Mouse (Mus musculus) erythroblast, embryonic 14.5 days (primary cell): ENCODE results near the gene Hjurp.

ENCODE experiments used
- GATA1 ChIP-seq: IDR thresholded peaks from 2 replicates; pipeline ENCODE4 v1.6.1; 2012; ENCODE audit warnings: low read length, inconsistent platforms, mixed read lengths
- TAL1 ChIP-seq: IDR thresholded peaks from 3 replicates; pipeline ENCODE4 v1.6.1; 2012; ENCODE audit warnings: low read length, inconsistent platforms, mixed read lengths

- TF ChIP-seq GATA1: no peak
- TF ChIP-seq TAL1: no peak
These were observed 24.3 kb downstream of the Hjurp start for GRCm38 (mm10) chr1:88253106-88253505.
